Mouse (Mus musculus) cerebellum, adult 11-12 months (tissue): Measurements from ENCODE around the gene Lrg1.
A peak's percentile ranks its signal among the peaks of the same experiment; 100 is the strongest.

Experiments used
- DNase-seq: peaks from one replicate; pipeline ENCODE4 v3.0.0; 2022

Gene Lrg1

DNA sequence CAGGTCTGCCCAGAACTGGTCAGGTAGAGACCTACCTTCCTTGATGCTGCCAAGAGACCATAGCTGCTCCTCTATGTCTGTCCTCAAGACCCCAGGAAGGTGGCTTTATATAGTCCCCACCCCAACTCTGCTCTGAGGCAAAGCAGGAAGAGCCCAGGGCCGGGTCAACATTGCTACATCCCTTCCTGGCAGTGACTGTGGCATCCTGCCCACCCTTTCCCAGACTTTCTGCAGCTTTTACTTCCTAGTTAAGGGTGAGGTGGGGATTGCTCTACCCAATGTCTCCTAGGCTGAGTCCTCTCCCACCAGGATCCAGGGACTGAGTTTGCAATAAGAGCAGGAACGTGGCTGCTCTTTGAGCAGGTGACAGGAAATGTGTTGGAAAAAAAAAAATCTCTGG lies at the start of gene Lrg1:
Lrg1 (minus strand) TSS at position 176 of the 400 bp plus-strand sequence.
- no peak for DNase-seq

DNA sequence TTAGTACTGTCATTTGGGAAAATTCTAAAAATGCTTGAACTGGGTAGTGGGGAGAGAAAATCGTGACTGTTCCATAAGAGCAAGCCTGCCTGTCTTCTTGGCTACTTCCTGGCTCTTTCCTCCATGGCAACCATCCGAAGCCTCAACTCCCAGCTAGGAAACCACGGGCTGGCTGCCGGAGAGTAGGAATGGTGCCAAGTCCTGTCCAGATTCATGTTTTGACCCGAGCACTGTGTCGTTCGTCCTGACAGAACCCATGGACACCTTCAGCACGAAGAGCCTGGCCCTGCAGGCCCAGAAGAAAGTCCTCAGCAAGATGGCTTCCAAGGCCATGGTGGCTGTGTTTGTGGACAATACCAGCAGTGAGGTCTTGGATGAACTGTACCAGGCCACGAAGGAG lies 49.7 kb upstream of the Lrg1 start:
- DNase-seq, result no peak

- DNase-seq, result no peak
These were observed 48.8 kb upstream of the Lrg1 start for GRCm38 (mm10) chr17:56170636-56171035.

- no peak for DNase-seq
These were observed 48.0 kb upstream of the Lrg1 start for GRCm38 (mm10) chr17:56169830-56170229.

DNA sequence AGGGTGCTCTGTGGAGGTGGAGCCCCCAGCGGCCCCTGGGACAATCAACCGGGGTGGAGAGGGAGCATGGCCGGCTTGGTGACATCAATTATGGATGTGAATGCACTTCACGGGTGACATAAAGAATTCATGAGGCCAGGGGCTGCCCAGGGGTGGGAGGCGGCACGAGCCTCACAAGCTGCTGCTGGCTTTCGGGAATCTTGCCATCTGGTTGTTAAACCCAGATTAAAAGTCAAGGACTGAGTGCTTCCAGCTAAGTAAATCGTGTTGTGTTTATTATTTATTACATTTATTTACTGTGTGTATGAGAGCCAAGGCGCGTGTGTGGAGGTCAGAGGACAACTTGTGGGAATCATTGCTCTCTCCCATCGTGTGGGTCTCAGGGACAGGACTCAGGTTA lies 43.9 kb upstream of the Lrg1 start:
- no peak for DNase-seq

- DNase-seq, result no peak
These were observed 42.7 kb upstream of the Lrg1 start for GRCm38 (mm10) chr17:56164510-56164909.

- DNase-seq, result no peak
These were observed 41.8 kb upstream of the Lrg1 start for GRCm38 (mm10) chr17:56163523-56164102.

DNA sequence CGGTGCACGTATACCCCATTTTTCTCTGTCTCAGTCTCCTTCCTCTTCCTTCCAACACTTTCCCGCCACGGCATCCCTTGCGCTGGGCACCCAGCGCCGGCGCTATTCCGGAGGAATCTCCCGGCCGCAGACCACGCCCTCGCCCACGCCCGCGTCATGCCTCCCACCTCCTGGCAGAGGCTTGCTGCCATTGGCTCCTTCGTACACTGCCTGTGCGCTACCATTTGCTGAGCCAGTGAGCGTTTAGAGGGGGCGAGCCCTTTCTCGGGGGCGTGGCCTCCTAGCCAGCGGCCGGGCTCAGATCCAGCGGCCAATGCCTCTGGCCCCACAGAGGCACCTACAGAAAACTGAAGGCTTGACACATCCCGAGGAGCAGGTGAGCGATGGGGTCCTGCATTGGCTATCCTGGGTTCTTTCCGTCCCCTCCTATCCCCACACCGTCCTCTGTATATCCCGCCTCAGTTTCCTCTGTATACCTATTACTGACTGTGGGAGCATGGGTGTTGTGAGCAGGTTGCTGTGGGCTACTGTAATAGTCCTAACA lies 40.5 kb upstream of the Lrg1 start, which contains the start of gene Tnfaip8l1:
Tnfaip8l1 (plus strand) TSS at position 247 of the 544 bp plus-strand sequence.
- DNase-seq, result peak; percentile 94

- peak; percentile 52 for DNase-seq
These were observed 37.9 kb upstream of the Lrg1 start for GRCm38 (mm10) chr17:56159729-56160128.

DNA sequence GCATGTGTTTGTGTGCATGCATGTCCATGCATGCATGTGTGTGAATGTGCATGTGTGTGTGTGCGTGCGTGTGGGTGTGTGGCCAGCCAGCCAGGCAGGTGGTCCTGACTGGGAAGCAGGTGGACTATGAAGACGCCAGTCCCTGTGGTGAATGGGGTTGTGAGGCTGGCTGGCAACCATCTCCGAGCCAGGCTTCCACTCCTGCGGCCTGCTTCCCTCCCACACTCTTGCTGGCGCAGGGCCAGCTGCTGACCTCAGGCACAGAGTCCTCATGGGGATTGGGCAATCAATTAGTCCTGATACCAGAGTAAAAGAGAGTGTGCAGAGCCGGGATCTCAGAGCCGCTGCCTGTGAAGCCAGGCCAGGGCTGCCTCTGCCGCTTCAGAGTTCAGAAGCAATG lies 31.8 kb upstream of the Lrg1 start:
- peak; percentile 28 for DNase-seq

DNA sequence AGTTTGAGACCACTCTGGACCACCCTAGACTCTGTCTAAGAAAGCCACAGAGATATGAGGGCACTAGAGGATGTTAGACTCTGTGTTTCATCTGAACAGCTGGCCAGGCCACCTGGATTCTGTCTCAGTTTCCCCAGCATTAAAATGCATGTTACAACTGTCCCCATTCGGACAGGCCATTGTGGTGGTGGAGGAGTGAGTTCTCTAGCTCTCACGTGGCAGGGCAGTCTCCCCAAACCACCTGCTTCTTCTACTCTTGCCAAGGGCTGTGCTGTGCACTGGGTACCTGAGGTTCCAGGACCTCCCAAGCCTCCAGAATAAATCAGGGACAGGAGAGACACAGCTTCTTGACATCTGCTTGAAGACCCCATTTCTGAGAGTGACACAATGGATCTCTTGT lies 28.1 kb upstream of the Lrg1 start:
- DNase-seq, result no peak

DNA sequence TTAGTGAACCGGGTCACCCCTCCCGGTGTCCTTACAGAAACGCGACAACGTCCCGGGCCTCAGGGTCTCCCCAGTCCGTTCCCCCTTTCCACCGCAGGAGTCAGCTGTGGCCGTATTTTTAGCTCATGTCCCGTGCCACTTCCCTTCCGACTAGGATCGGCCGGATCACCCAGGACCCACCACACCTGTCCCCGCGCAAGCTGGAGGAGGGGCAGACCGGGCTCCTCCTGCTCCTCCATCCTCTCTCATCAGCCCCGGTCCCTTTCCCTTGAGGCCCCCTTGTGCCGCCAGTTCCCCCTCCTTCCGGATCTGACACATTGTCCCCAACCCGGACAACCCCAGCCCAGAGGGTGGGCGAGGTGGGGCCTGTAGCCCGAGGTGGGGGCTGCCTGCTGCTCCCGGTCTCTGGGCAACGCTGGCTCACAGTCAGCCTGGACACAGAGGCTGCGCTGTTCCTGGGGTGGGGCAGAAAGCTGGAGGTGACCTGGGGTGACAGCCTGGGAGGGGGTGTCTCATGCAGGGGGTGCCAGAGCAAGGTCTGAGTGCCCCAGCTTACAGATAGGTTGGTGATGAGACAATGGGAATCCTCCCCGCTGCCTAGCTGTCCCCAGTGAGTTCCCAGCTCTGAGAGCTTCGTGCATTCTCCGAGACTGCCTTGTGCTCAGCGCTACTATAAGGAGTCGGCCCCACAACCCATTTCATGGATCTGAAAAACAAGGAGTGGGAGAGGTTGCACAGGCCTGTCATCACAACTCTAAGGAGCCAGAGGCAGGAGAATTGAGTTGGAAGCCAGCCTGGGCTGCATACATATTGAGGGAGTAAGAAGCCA lies 27.2 kb upstream of the Lrg1 start:
- DNase-seq, result peak; percentile 21

GRCm38 (mm10) chr17:56148280-56148679 lies 26.5 kb upstream of the Lrg1 start:
- DNase-seq, result no peak

GRCm38 (mm10) chr17:56147420-56147819 lies 25.6 kb upstream of the Lrg1 start:
- peak; percentile 4 for DNase-seq

- peak; percentile 3 for DNase-seq
These were observed 24.3 kb upstream of the Lrg1 start for GRCm38 (mm10) chr17:56146131-56146530.

DNA sequence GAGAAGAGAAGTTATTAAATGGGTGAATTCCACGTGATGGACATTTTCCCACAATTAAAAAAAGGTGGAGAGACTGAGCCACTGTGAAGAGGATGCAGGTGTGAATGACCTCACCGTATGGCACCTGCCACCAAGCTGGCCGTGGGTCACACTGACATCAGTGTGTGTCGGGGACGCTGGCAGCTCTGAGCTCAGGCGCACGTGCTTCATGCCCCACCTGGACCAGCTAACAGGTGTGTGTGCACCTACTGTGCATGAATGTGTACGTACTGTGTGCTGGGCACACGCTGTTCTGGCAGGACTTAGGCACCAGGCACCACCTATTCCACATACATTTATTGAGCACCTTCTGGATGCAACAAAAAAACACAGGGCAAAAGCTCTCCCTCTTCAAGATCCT lies 22.7 kb upstream of the Lrg1 start:
- peak; percentile 7 for DNase-seq

GRCm38 (mm10) chr17:56141702-56142605 lies 20.2 kb upstream of the Lrg1 start:
- DNase-seq, result peak; percentile 60

- DNase-seq, result peak; percentile 77
These were observed 18.2 kb upstream of the Lrg1 start, which contains the start of gene Sema6b for GRCm38 (mm10) chr17:56139858-56140595. Gene Sema6b (minus strand): TSS chr17:56140343.

GRCm38 (mm10) chr17:56139355-56139754 lies 17.6 kb upstream of the Lrg1 start:
- DNase-seq, result peak; percentile 69

DNA sequence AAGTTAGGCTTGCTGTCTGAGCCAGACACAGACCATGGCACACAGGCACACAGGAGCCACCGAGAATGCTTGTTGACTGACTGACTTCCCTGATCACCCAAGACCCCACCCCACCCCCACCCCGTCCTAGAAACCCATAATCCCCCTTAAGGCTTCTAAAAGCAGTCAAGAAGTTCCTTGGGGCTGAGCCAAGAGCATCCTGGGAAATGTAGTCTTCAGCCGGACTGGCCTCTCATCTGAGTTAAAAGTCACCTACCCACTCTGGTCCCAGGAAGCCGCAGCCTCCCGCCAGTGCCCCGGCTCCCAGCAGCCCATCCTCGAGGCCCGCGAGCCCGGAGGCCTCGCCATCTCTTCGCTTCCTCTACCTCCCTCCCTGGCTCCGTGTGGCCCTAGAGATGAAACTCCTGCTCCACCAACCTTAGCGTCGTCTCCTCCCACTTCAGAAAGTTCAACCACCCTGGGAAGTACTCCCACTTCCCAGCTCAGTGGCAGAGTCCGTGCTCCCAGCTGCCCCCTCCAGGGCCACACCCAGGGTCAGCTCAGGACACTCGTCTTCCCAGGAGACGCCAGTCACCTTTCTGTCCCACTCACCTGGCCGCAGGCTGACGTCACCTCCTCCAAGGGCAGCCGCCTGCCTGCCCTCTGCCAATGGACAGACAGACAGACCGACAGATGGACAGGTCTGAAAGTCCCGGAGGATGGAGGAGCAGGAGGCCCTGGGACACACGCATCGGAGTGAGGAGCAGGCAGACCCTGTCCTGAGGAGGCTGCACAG lies 16.2 kb upstream of the Lrg1 start:
- DNase-seq, result peak; percentile 59

DNA sequence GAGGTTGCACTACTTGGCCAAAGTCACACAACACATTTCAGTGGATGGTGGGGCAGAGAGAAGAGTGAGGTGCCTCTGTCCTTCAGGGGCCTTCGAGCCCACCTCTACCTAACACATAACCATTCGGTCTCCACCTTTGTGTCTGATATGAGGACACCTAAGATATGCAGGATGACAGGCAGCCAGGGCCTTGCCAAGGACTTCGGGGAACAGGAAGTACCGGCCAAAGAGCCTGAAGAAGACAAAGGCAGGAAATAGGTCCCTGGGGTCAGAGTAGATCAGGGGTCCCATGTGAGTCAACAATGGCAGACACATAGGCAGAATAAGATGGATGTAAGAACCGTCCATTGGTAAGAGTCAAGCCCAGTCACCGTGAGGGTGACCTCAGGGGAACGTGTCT lies 14.8 kb upstream of the Lrg1 start:
- no peak for DNase-seq
